Mouse (Mus musculus) hindbrain, embryonic 16.5 days (tissue): ENCODE results near the gene Ralbp1. TPM values are rescaled to one million over a fixed set of nuclear protein-coding genes. Genes with fewer than 3 reads are reported as not detected.

Source experiments
- ATAC-seq: fragments of 200-750 bp; cut with Nextera tagmentation; 2 replicates; pipeline ENCODE4 v1.8.0; 2017; ENCODE audit warnings: moderate TSS enrichment, moderate library complexity
- H3K27ac ChIP-seq: fragments of 300-500 bp; sonication (generic); 2 replicates; pipeline ENCODE4 v1.5.1; 2014; ENCODE audit warnings: low read depth, mild to moderate bottlenecking, control low read depth, low read length, moderate library complexity
- H3K27me3 ChIP-seq: fragments of 300-500 bp; sonication (generic); replicated peaks from 2 replicates; pipeline ENCODE4 v1.6.1; 2014; ENCODE audit warnings: low read length; ENCODE audit not compliant: control insufficient read depth, insufficient read depth
- H3K36me3 ChIP-seq: fragments of 300-500 bp; sonication (generic); 2 replicates; pipeline ENCODE4 v1.6.1; 2014; ENCODE audit warnings: mild to moderate bottlenecking, low read length, moderate library complexity, mixed read lengths; ENCODE audit not compliant: control insufficient read depth, insufficient read depth
- H3K4me1 ChIP-seq: fragments of 300-500 bp; sonication (generic); 2 replicates; pipeline ENCODE4 v1.6.1; 2014; ENCODE audit warnings: low read depth, low read length; ENCODE audit not compliant: control insufficient read depth, insufficient read depth
- H3K4me2 ChIP-seq: fragments of 300-500 bp; sonication (generic); 2 replicates; pipeline ENCODE4 v1.6.1; 2014; ENCODE audit warnings: mild to moderate bottlenecking, low read length, control low read depth, moderate library complexity
- H3K4me3 ChIP-seq: fragments of 300-500 bp; sonication (generic); 2 replicates; pipeline ENCODE4 v1.5.1; 2014; ENCODE audit warnings: mild to moderate bottlenecking, low read length, control low read depth, moderate library complexity
- H3K9ac ChIP-seq: fragments of 300-500 bp; sonication (generic); 2 replicates; pipeline ENCODE4 v1.6.1; 2014; ENCODE audit warnings: low read depth, mild to moderate bottlenecking, control low read depth, low read length, moderate library complexity
- H3K9me3 ChIP-seq: fragments of 300-500 bp; sonication (generic); 2 replicates; pipeline ENCODE4 v1.6.1; 2014; ENCODE audit warnings: mild to moderate bottlenecking, low read length, moderate library complexity; ENCODE audit not compliant: control insufficient read depth
- WGBS: fragments of 180-500 bp; shearing (Covaris S2); extraction: QIAGEN DNeasy Blood & Tissue Kit; methylation state at CpG from one replicate; pipeline ENCODE4 v1.1.7; 2014; 5-methylcytosine and 5-hydroxymethylcytosine counted together
- polyA plus RNA-seq: library from polyadenylated mRNA; unstranded; fragments of >200 nt; fragmentation: Nextera tagmentation; extraction: Ambion mirVana; gene quantifications from 2 replicates; pipeline ENCODE4 v1.2.1, GENCODE M21; 2015

The Ralbp1 gene
- polyA plus RNA-seq, 1 experiment from 2014 or later: 58.3 TPM

DNA sequence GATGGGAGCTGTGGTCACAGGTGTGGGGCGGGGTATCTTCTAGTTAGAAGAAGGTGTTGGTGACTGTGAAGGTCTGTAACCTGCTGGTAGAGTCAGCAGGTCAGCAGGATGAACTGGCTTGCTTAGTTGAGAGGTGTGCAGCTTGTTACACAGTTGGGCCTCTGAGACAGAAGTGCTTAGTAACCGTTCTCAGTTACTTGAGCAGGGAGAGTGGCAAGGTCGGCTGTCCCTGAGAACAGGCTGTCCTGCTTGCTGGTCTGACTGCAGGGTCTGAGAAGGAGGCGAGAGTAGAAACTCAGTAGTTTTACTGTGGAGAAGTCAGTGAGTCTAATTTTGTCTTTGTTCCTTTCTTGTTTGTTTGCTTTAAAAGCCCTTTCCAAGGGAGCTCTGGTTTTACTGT lies 79.6 kb downstream of the Ralbp1 start:
- 70% methylated on average over 4 of the region's 4 CpGs for WGBS
- no peak overlapping the region for H3K9ac ChIP-seq
- no peak for ATAC-seq

DNA sequence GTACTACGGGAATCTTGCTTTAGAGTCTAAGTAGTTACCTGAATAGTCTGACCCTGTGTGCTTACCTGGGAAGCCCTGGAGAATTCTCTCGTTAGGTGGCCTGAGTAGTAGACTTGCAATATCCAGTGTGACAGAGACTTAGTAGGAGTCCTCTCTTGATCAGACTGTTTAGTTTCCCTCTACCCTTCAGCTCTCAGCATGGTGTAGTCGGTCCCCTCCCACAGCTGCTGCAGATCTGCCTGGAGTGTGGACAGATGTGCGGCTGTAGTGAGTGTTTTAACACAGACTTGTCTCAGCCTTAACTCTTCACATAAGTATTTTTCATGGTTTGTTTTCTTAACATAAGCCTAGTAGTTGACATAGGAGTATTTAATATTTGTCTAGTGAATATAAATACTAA lies 83.6 kb downstream of the Ralbp1 start:
- H3K36me3 ChIP-seq: 0 out of 2 replicates have a peak, but pooled peaks cover 6% of the 10 kb centered on the region
- no peak for ATAC-seq
- no peak overlapping the region for H3K4me2 ChIP-seq
- H3K4me3 ChIP-seq: no peak overlapping the region
- no peak overlapping the region for H3K9ac ChIP-seq
- 76% methylated on average over 4 of the region's 4 CpGs for WGBS
- H3K27ac ChIP-seq: no peak overlapping the region
- H3K9me3 ChIP-seq: no peaks in the 10 kb centered on the region
- peaks cover 3% of the 10 kb centered on the region; the same call in 1 of the 2 replicates for H3K4me1 ChIP-seq
- no peaks in the 10 kb centered on the region for H3K27me3 ChIP-seq

More for the DNA sequence above, 79.6 kb downstream of the Ralbp1 start:
- Histone ChIP-seq H3K27ac (no peak overlapping the region), H3K4me3 (no peak overlapping the region), H3K4me2 (no peak overlapping the region), H3K9me3 (no peaks in the 10 kb centered on the region), H3K4me1 (peaks cover 3% of the 10 kb centered on the region; the same call in 1 of the 2 replicates), H3K27me3 (no peaks in the 10 kb centered on the region), H3K36me3 (0 out of 2 replicates have a peak, but pooled peaks cover 6% of the 10 kb centered on the region)

DNA sequence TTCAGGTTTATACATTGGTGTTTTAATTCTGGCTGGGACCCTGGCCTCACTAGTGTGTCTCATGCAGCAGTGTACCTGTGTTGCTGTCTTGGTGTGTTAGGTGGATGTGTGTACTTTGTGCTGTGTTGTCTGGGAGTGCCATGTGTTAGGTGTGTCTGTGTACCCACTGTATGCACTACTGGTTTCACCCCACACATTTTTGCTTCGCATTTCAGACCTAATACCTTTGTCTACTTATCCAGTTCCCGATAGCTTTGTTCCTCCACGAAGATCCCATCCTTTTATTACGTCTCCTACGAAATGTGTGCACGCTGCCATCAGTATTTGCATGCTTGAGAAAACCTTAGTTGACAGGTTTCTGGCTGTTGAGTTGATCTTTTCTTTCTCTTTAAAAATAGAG lies 85.1 kb downstream of the Ralbp1 start:
- ATAC-seq: no peak
- 84% methylated on average over 6 of the region's 6 CpGs for WGBS

DNA sequence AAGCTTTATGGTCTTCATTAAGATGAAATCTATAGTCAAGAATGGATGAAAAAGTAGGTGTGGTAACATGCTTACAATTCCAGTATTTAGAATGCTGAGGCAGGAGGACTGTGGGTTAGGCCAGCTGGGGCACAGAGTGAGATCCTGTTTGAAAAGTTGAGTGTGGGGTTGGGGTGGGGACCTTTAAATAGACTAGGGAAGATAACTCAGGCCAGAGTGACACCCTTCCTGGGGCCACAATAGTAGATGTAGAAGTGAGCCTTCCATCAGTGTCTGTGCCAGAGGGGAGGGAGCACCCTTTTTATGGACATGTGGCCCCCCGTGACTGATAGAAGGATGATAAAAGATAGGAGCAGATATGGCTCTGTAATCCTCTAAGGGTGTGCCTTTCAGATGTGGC lies 86.2 kb downstream of the Ralbp1 start:
- Histone ChIP-seq H3K4me2 (no peak overlapping the region), H3K9me3 (no peaks in the 10 kb centered on the region), H3K4me1 (peaks cover 3% of the 10 kb centered on the region; the same call in 1 of the 2 replicates), H3K4me3 (no peak overlapping the region), H3K27me3 (no peaks in the 10 kb centered on the region), H3K36me3 (0 out of 2 replicates have a peak, but pooled peaks cover 2% of the 10 kb centered on the region), H3K9ac (no peak overlapping the region), H3K27ac (no peak overlapping the region)
- 90% methylated on average over 1 of the region's 1 CpGs for WGBS
- no peak for ATAC-seq

More for the DNA sequence above, 85.1 kb downstream of the Ralbp1 start:
- Histone ChIP-seq H3K4me3 (no peak overlapping the region), H3K27me3 (no peaks in the 10 kb centered on the region), H3K9me3 (no peaks in the 10 kb centered on the region), H3K36me3 (0 out of 2 replicates have a peak, but pooled peaks cover 6% of the 10 kb centered on the region), H3K4me2 (no peak overlapping the region), H3K9ac (no peak overlapping the region), H3K4me1 (peaks cover 3% of the 10 kb centered on the region; the same call in 1 of the 2 replicates), H3K27ac (no peak overlapping the region)

DNA sequence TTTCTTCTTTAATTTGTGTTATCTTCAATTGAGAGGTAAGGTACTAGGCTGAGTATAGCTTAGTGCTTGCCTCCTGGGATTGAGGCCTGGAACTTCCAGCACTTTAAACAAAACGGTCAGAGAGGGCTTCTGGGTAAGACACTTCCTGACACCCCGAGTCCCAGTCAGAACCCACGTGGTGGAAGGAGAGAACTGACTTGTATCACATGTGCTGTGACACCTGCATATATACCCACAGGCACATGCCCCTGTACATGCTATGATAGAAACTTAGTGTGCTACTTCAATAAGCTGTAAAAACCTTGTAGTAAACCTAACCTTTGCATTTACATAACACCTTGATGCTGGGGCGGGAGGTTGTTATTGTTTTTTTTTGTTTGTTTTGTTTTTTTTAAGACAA lies 87.2 kb downstream of the Ralbp1 start:
- no peak for ATAC-seq
- Histone ChIP-seq H3K4me2 (no peak overlapping the region), H3K9me3 (no peaks in the 10 kb centered on the region), H3K27me3 (no peaks in the 10 kb centered on the region), H3K27ac (no peak overlapping the region), H3K9ac (no peak overlapping the region), H3K36me3 (no peaks in the 10 kb centered on the region), H3K4me1 (peaks cover 3% of the 10 kb centered on the region; the same call in 1 of the 2 replicates), H3K4me3 (no peak overlapping the region)
- 80% methylated on average over 4 of the region's 4 CpGs for WGBS

Other genes with a start within 250 kb of the Ralbp1 start
- 0.11 TPM in 1 of 2 replicates, not detected in the other for gene Txndc2, start 243.6 kb downstream of the Ralbp1 start, polyA plus RNA-seq
- 70.0 and 73.8 TPM in 2 replicates for gene Rab31, start 113.0 kb downstream of the Ralbp1 start, polyA plus RNA-seq
- gene Ppp4r1, start 103.2 kb downstream of the Ralbp1 start, polyA plus RNA-seq: 37.1 and 41.3 TPM in 2 replicates
- gene Twsg1, start 65.4 kb upstream of the Ralbp1 start, polyA plus RNA-seq: 48.2 and 52.5 TPM in 2 replicates
- 154 and 167 TPM in 2 replicates for gene Ankrd12, start 191.3 kb upstream of the Ralbp1 start, polyA plus RNA-seq
- gene Ndufv2, start 215.8 kb upstream of the Ralbp1 start, polyA plus RNA-seq: 392 and 420 TPM in 2 replicates
- gene Washc1, start 225.7 kb upstream of the Ralbp1 start, polyA plus RNA-seq: 46.5 and 49.2 TPM in 2 replicates
- 4.8 and 7.2 TPM in 2 replicates for gene Ddx11, start 237.7 kb upstream of the Ralbp1 start, polyA plus RNA-seq